Mouse (Mus musculus) yolk sac, embryonic 10.5 days (tissue): Measurements from ENCODE around the gene Itgb1bp2.
"Not testable (repeated sequence)": the region's sequence is repeated elsewhere in the genome, so short reads cannot be mapped to it uniquely, and the experiment has no call there.

Source experiments
- DNase-seq: peaks from one replicate; pipeline ENCODE4 v3.0.0-alpha.2; 2017; ENCODE audit warnings: low spot score

Gene Itgb1bp2

GRCm38 (mm10) chrX:101448886-101449475 lies at the start of gene Itgb1bp2:
Itgb1bp2 (plus strand) TSS chrX:101449088.
- DNase-seq, result no peak

GRCm38 (mm10) chrX:101418946-101419724 lies 29.8 kb upstream of the Itgb1bp2 start:
- DNase-seq, result no peak

- DNase-seq, result peak; percentile 83
Observed at GRCm38 (mm10) chrX:101419725-101420699, 28.9 kb upstream of the Itgb1bp2 start.

- no peak for DNase-seq
Observed at GRCm38 (mm10) chrX:101420700-101421095, 28.2 kb upstream of the Itgb1bp2 start, which contains the start of gene Zmym3. Zmym3 (minus strand) TSS chrX:101420849.

GRCm38 (mm10) chrX:101423462-101423861 lies 25.4 kb upstream of the Itgb1bp2 start:
- no peak for DNase-seq

GRCm38 (mm10) chrX:101427774-101428173 lies 21.1 kb upstream of the Itgb1bp2 start:
- no peak for DNase-seq

- no peak for DNase-seq
Observed at GRCm38 (mm10) chrX:101428785-101429141, 20.1 kb upstream of the Itgb1bp2 start.

- DNase-seq, result peak; percentile 94
Observed at GRCm38 (mm10) chrX:101429142-101429949, 19.5 kb upstream of the Itgb1bp2 start, which contains the start of gene Nono. Nono (plus strand) TSS chrX:101429318.

GRCm38 (mm10) chrX:101429976-101430375 lies 18.9 kb upstream of the Itgb1bp2 start:
- DNase-seq, result no peak

GRCm38 (mm10) chrX:101451147-101451546 lies 2.3 kb downstream of the Itgb1bp2 start:
- no peak for DNase-seq

GRCm38 (mm10) chrX:101451591-101451990 lies 2.7 kb downstream of the Itgb1bp2 start:
- DNase-seq, result no peak

- DNase-seq, result no peak
Observed at GRCm38 (mm10) chrX:101472202-101472601, 23.3 kb downstream of the Itgb1bp2 start.

GRCm38 (mm10) chrX:101481604-101482350 lies 32.9 kb downstream of the Itgb1bp2 start:
- DNase-seq, result no peak

GRCm38 (mm10) chrX:101486487-101487152 lies 37.7 kb downstream of the Itgb1bp2 start:
- not testable (repeated sequence) for DNase-seq
